Mouse (Mus musculus) CH12.LX (cell line): ENCODE measurements around the gene Gm13103. TPM values are rescaled to one million over a fixed set of nuclear protein-coding genes. Genes with fewer than 3 reads are reported as not detected.

ENCODE experiments used
- polyA plus RNA-seq: library from polyadenylated mRNA; unstranded; fragments of >175 nt; gene quantifications from 2 replicates; pipeline ENCODE4 v1.2.1, GENCODE M21; 2012; ENCODE audit warnings: low read depth; ENCODE audit not compliant: insufficient read length
- total RNA-seq, 2 experiments: library from RNA; depleted of rRNA; stranded (reverse); fragments of 300-350 nt in 1 of 2; fragments of >200 nt in 1 of 2; gene quantifications; 2 replicates each; pipeline ENCODE4 v1.2.3; 2012 to 2014

Gene Gm13103
- total and polyA plus RNA-seq, 3 experiments: not detected

Other genes starting within 250 kb of the Gm13103 start
- not detected in 2 replicates for gene Gm13083, start 231.5 kb upstream of the Gm13103 start, total RNA-seq (2012; rRNA removed)
- not detected in 2 replicates for gene Gm13083, start 231.5 kb upstream of the Gm13103 start, total RNA-seq (2014; rRNA removed)
- not detected in 2 replicates for gene Gm13083, start 231.5 kb upstream of the Gm13103 start, polyA plus RNA-seq
- gene Gm13088, start 189.3 kb upstream of the Gm13103 start, total RNA-seq (2012; rRNA removed): not detected in 2 replicates
- gene Gm13088, start 189.3 kb upstream of the Gm13103 start, total RNA-seq (2014; rRNA removed): not detected in 2 replicates
- gene Gm13088, start 189.3 kb upstream of the Gm13103 start, polyA plus RNA-seq: not detected in 2 replicates
- not detected in 2 replicates for gene Gm13089, start 143.8 kb upstream of the Gm13103 start, total RNA-seq (2012; rRNA removed)
- gene Gm13089, start 143.8 kb upstream of the Gm13103 start, total RNA-seq (2014; rRNA removed): not detected in 2 replicates
- not detected in 2 replicates for gene Gm13089, start 143.8 kb upstream of the Gm13103 start, polyA plus RNA-seq
- not detected in 2 replicates for gene Gm13078, start 127.0 kb upstream of the Gm13103 start, total RNA-seq (2012; rRNA removed)
- not detected in 2 replicates for gene Gm13078, start 127.0 kb upstream of the Gm13103 start, total RNA-seq (2014; rRNA removed)
- not detected in 2 replicates for gene Gm13078, start 127.0 kb upstream of the Gm13103 start, polyA plus RNA-seq
- not detected in 2 replicates for gene Gm13023, start 57.1 kb upstream of the Gm13103 start, total RNA-seq (2012; rRNA removed)
- gene Gm13023, start 57.1 kb upstream of the Gm13103 start, total RNA-seq (2014; rRNA removed): not detected in 2 replicates
- gene Gm13023, start 57.1 kb upstream of the Gm13103 start, polyA plus RNA-seq: not detected in 2 replicates
- gene Gm13084, start 30.4 kb upstream of the Gm13103 start, total RNA-seq (2012; rRNA removed): not detected in 2 replicates
- not detected in 2 replicates for gene Gm13084, start 30.4 kb upstream of the Gm13103 start, total RNA-seq (2014; rRNA removed)
- not detected in 2 replicates for gene Gm13084, start 30.4 kb upstream of the Gm13103 start, polyA plus RNA-seq
- gene Pramef6, start 53.9 kb downstream of the Gm13103 start, total RNA-seq (2012; rRNA removed): not detected in 2 replicates
- not detected in 2 replicates for gene Pramef6, start 53.9 kb downstream of the Gm13103 start, total RNA-seq (2014; rRNA removed)
- gene Pramef6, start 53.9 kb downstream of the Gm13103 start, polyA plus RNA-seq: not detected in 2 replicates
- gene Pramef25, start 104.5 kb downstream of the Gm13103 start, total RNA-seq (2012; rRNA removed): 0.08 TPM in 1 of 2 replicates, not detected in the other
- gene Pramef25, start 104.5 kb downstream of the Gm13103 start, total RNA-seq (2014; rRNA removed): not detected in 2 replicates
- gene Pramef25, start 104.5 kb downstream of the Gm13103 start, polyA plus RNA-seq: not detected in 2 replicates
- gene Gm13101, start 120.5 kb downstream of the Gm13103 start, total RNA-seq (2012; rRNA removed): not detected in 2 replicates
- gene Gm13101, start 120.5 kb downstream of the Gm13103 start, total RNA-seq (2014; rRNA removed): not detected in 2 replicates
- gene Gm13101, start 120.5 kb downstream of the Gm13103 start, polyA plus RNA-seq: not detected in 2 replicates
- gene Pramef17, start 147.9 kb downstream of the Gm13103 start, total RNA-seq (2012; rRNA removed): not detected in 2 replicates
- gene Pramef17, start 147.9 kb downstream of the Gm13103 start, total RNA-seq (2014; rRNA removed): not detected in 2 replicates
- not detected in 2 replicates for gene Pramef17, start 147.9 kb downstream of the Gm13103 start, polyA plus RNA-seq
- gene Pramel4, start 212.6 kb downstream of the Gm13103 start, total RNA-seq (2012; rRNA removed): not detected in 2 replicates
- gene Pramel4, start 212.6 kb downstream of the Gm13103 start, total RNA-seq (2014; rRNA removed): not detected in 2 replicates
- gene Pramel4, start 212.6 kb downstream of the Gm13103 start, polyA plus RNA-seq: not detected in 2 replicates